Mouse (Mus musculus): ENCODE results near the gene Ovca2. TPM values are rescaled to one million over a fixed set of nuclear protein-coding genes. Genes with fewer than 3 reads are reported as not detected.

Ovca2 gene
- polyA plus RNA-seq (2012; rRNA removed) = 12.8 and 14.2 TPM in 2 replicates

- under 1% methylated on average over 33 of the region's 33 CpGs for WGBS
- TF ChIP-seq POLR2A (IDR thresholded peaks at IDR 0.05; ENCODE audit: low read depth, low read length) (peak; percentile 68), CTCF (IDR thresholded peaks at IDR 0.05; ENCODE audit: extremely low read depth, insufficient read length, insufficient replicate concordance, low read depth, low read length) (peak; percentile 88)
- Histone ChIP-seq H3K4me1 (ENCODE audit: control insufficient read depth, insufficient read depth, insufficient read length, low read length) (peaks cover 12% of the 10 kb centered on the region), H3K27ac (ENCODE audit: insufficient read depth, low read depth, low read length) (no peak within 1 kb of the TSS), H3K27me3 (ENCODE audit: control insufficient read depth, insufficient read depth, low read length) (no peaks in the 10 kb centered on the region), H3K4me3 (ENCODE audit: low read depth, low read length) (peak within 1 kb of the TSS; percentile 84), H3K36me3 (ENCODE audit: control insufficient read depth, insufficient read depth, low read length) (peaks cover 5% of the 10 kb centered on the region)
Measured at GRCm38 (mm10) chr11:75178672-75179208, at the start of gene Ovca2. Gene Ovca2 (minus strand): TSS chr11:75178835.

DNA sequence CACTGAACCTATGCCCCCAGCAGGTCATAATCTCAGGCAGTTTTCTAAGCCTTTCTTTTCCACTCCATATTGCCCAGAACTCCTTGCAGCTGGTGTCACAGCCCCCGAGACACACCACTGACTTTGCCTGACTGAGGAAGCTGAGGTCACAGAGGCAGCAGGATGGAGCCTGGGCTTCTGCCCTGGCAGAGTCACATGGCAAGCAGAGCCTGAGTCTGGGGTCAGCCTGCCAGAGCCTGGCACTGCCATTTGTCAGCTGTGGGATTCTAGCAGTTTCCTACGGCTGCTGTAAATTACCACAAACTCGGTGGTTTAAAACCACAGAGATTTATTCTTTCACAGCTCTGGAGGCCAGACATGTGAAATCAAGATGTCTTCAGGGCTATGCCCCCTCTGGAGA lies 49.0 kb upstream of the Ovca2 start:
- TF ChIP-seq POLR2A (IDR thresholded peaks at IDR 0.05; ENCODE audit: low read depth, low read length) = no peak
- TF ChIP-seq CTCF (IDR thresholded peaks at IDR 0.05; ENCODE audit: extremely low read depth, insufficient read length, insufficient replicate concordance, low read depth, low read length) = no peak
- no peak overlapping the region for H3K4me3 ChIP-seq (ENCODE audit: low read depth, low read length)
- no peak overlapping the region for H3K27ac ChIP-seq (ENCODE audit: insufficient read depth, low read depth, low read length)
- H3K27me3 ChIP-seq (ENCODE audit: control insufficient read depth, insufficient read depth, low read length) = no peaks in the 10 kb centered on the region
- 74% methylated on average over 3 of the region's 3 CpGs for WGBS
- H3K36me3 ChIP-seq (ENCODE audit: control insufficient read depth, insufficient read depth, low read length) = no peaks in the 10 kb centered on the region
- H3K4me1 ChIP-seq (ENCODE audit: control insufficient read depth, insufficient read depth, insufficient read length, low read length) = peaks cover 2% of the 10 kb centered on the region; the same call in 1 of the 2 replicates

GRCm38 (mm10) chr11:75224835-75225234 lies 46.2 kb upstream of the Ovca2 start:
- TF ChIP-seq POLR2A (IDR thresholded peaks at IDR 0.05; ENCODE audit: low read depth, low read length) (no peak), CTCF (IDR thresholded peaks at IDR 0.05; ENCODE audit: extremely low read depth, insufficient read length, insufficient replicate concordance, low read depth, low read length) (no peak)
- Histone ChIP-seq H3K27ac (ENCODE audit: insufficient read depth, low read depth, low read length) (no peak overlapping the region), H3K36me3 (ENCODE audit: control insufficient read depth, insufficient read depth, low read length) (no peaks in the 10 kb centered on the region)

DNA sequence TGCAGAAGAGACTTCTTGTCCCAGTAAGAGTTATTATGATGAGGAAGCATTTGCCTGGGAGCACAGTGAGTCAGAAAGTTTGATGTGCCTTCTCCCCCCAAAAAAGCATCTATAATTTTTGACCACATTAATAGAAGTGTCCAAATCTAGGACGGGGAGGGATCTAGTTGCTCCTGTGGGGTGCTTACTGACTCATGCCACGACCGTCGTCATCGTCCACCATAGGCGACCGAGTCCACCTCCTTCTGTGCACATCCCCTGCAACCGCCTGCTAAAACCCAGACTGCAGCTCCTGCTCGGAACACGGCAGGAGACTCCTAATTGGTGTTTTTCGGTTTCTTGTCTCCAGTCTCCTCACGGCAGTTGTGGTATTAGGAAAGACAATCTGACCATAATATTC lies 45.4 kb upstream of the Ovca2 start:
- H3K27ac ChIP-seq (ENCODE audit: insufficient read depth, low read depth, low read length) = no peak overlapping the region
- H3K36me3 ChIP-seq (ENCODE audit: control insufficient read depth, insufficient read depth, low read length) = no peaks in the 10 kb centered on the region
- no peak for TF ChIP-seq CTCF (IDR thresholded peaks at IDR 0.05; ENCODE audit: extremely low read depth, insufficient read length, insufficient replicate concordance, low read depth, low read length)
- no peak for TF ChIP-seq POLR2A (IDR thresholded peaks at IDR 0.05; ENCODE audit: low read depth, low read length)
- H3K27me3 ChIP-seq (ENCODE audit: control insufficient read depth, insufficient read depth, low read length) = no peaks in the 10 kb centered on the region
- 96% methylated on average over 12 of the region's 12 CpGs for WGBS
- no peak overlapping the region for H3K4me3 ChIP-seq (ENCODE audit: low read depth, low read length)
- peaks cover 13% of the 10 kb centered on the region; the same call in 1 of the 2 replicates for H3K4me1 ChIP-seq (ENCODE audit: control insufficient read depth, insufficient read depth, insufficient read length, low read length)

More at GRCm38 (mm10) chr11:75224835-75225234, 46.2 kb upstream of the Ovca2 start:
- Histone ChIP-seq H3K4me1 (ENCODE audit: control insufficient read depth, insufficient read depth, insufficient read length, low read length) (peaks cover 7% of the 10 kb centered on the region; the same call in 1 of the 2 replicates), H3K27me3 (ENCODE audit: control insufficient read depth, insufficient read depth, low read length) (no peaks in the 10 kb centered on the region), H3K4me3 (ENCODE audit: low read depth, low read length) (no peak overlapping the region)
- 90% methylated on average over 4 of the region's 4 CpGs for WGBS

DNA sequence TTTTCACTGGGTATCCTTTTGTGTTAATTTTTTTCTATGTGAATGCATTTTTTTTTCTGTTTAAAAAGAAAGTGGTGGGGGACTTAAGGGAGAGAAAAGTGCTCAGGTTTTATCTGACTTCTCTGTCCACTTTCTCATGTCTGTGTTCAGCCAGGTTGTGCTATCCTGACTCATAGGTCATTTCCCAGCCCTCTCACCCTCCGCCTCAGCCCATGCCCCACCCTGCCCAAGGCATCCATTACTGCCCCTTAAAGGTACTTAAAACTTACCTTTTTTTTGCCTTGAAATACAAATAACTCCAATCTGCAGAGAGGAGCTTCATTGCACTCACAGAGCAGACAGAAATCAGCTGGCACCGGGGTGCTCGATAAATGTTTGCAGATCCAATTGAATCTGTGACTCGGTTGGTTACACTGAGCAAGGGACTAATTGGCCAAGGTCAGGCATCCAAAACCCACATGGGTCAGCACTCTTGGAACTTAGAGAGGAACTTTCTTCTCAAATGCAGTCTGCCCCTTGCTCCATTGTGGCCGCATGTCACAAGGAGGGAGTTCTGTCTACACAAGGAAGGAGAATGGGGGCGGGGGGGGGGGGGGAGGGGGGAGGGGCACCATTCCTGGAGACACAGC lies 42.0 kb upstream of the Ovca2 start:
- H3K36me3 ChIP-seq (ENCODE audit: control insufficient read depth, insufficient read depth, low read length) = no peaks in the 10 kb centered on the region
- TF ChIP-seq CTCF (IDR thresholded peaks at IDR 0.05; ENCODE audit: extremely low read depth, insufficient read length, insufficient replicate concordance, low read depth, low read length) (no peak), POLR2A (IDR thresholded peaks at IDR 0.05; ENCODE audit: low read depth, low read length) (no peak)
- no peak overlapping the region for H3K27ac ChIP-seq (ENCODE audit: insufficient read depth, low read depth, low read length)
- WGBS = 43% methylated on average over 5 of the region's 6 CpGs
- H3K27me3 ChIP-seq (ENCODE audit: control insufficient read depth, insufficient read depth, low read length) = no peaks in the 10 kb centered on the region
- H3K4me1 ChIP-seq (ENCODE audit: control insufficient read depth, insufficient read depth, insufficient read length, low read length) = peaks cover 21% of the 10 kb centered on the region
- no peak overlapping the region for H3K4me3 ChIP-seq (ENCODE audit: low read depth, low read length)

DNA sequence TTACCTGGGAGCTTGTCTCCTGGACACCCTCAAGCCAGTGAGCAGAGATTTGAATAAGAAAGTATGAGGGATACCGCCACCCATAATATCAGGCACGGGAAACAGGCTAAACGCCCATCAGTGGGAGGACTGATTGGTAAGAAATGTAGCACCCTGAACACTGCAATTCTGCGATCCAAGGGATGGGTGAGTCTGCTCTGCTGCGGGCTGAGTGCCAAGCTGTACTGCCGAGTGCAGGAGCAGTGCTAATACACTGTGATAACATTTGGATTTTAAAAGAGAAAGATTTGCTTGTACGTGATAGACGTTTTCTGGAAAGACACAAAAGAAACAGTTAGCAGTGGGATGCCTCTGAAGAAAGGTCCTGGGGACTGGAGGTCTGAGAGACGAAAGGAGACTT lies 41.5 kb upstream of the Ovca2 start:
- 23% methylated on average over 9 of the region's 9 CpGs for WGBS
- Histone ChIP-seq H3K27ac (ENCODE audit: insufficient read depth, low read depth, low read length) (no peak overlapping the region), H3K4me3 (ENCODE audit: low read depth, low read length) (no peak overlapping the region), H3K36me3 (ENCODE audit: control insufficient read depth, insufficient read depth, low read length) (no peaks in the 10 kb centered on the region), H3K27me3 (ENCODE audit: control insufficient read depth, insufficient read depth, low read length) (no peaks in the 10 kb centered on the region), H3K4me1 (ENCODE audit: control insufficient read depth, insufficient read depth, insufficient read length, low read length) (peaks cover 25% of the 10 kb centered on the region)
- no peak for TF ChIP-seq POLR2A (IDR thresholded peaks at IDR 0.05; ENCODE audit: low read depth, low read length)
- no peak for TF ChIP-seq CTCF (IDR thresholded peaks at IDR 0.05; ENCODE audit: extremely low read depth, insufficient read length, insufficient replicate concordance, low read depth, low read length)

DNA sequence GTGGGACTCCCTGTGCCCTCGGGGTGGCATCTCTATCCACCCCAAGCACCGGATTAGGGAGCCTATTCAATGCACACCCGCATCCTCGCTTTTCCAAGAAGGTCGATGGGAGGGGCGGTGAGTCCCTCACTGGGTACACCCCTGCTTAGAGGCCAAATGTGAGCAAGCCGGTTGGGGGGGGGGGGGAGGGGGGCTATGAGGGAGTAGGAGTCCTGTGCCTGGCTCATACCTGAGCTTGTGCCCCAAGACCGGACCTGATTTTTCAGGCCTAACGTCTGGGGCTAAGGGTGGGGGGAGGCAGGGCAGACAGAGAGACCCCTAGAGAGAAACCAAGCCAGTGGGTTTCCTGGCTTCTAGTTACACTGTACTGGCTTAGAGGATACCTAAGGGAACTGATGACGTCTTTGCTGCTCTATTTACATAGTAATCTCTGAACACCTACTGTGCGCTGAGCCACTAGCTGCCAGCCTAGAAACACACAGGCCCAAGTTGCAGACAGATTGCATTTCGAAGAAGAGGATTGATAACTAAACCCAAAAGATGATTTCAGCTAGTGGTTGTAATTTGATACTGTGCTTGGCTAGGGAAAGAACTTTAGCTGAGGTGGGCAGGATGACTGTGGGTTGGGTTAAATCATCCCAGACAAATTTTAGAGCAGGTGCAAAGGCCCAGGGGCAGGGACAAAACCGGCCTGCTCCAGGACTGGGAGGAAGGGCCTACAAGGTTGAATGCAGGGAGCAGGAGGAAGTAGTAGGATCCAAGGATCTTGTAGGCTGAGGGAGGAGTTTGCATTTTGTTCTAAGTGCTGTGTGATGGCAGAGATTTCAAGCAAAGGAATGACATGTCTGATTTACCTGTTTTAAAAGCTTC lies 35.7 kb upstream of the Ovca2 start:
- H3K4me3 ChIP-seq (ENCODE audit: low read depth, low read length) = peak overlapping the region; percentile 49
- TF ChIP-seq CTCF (IDR thresholded peaks at IDR 0.05; ENCODE audit: extremely low read depth, insufficient read length, insufficient replicate concordance, low read depth, low read length) = no peak
- 0 out of 2 replicates have a peak, but pooled peaks have one; percentile 22 for TF ChIP-seq POLR2A (IDR thresholded peaks at IDR 0.05; ENCODE audit: low read depth, low read length)
- peaks cover 41% of the 10 kb centered on the region for H3K4me1 ChIP-seq (ENCODE audit: control insufficient read depth, insufficient read depth, insufficient read length, low read length)
- peak overlapping the region; percentile 82 for H3K27ac ChIP-seq (ENCODE audit: insufficient read depth, low read depth, low read length)
- no peaks in the 10 kb centered on the region for H3K36me3 ChIP-seq (ENCODE audit: control insufficient read depth, insufficient read depth, low read length)
- 17% methylated on average over 13 of the region's 13 CpGs for WGBS
- H3K27me3 ChIP-seq (ENCODE audit: control insufficient read depth, insufficient read depth, low read length) = no peaks in the 10 kb centered on the region
